Mouse (Mus musculus): ENCODE measurements around the gene Sertad1.

- TF ChIP-seq CTCF (IDR thresholded peaks at IDR 0.05) (no peak), POLR2A (IDR thresholded peaks at IDR 0.05; ENCODE audit: insufficient read depth, low read depth, low read length) (no peak), EP300 (IDR thresholded peaks at IDR 0.05; ENCODE audit: insufficient read depth, low read depth, low read length) (no peak)
Measured at GRCm38 (mm10) chr7:27529070-27529469, 42.4 kb downstream of the Sertad1 start.
